Mouse (Mus musculus) CH12.LX (cell line): ENCODE results near the gene Sap25.
"Not testable (repeated sequence)": the region's sequence is repeated elsewhere in the genome, so short reads cannot be mapped to it uniquely, and the experiment has no call there.

Experiments used
- GABPA ChIP-seq: IDR thresholded peaks from 2 replicates; pipeline ENCODE4 v1.6.1; 2012; ENCODE audit warnings: low read depth, low read length, improper control_type of control experiment, inconsistent platforms; ENCODE audit not compliant: insufficient replicate concordance
- POLR2A ChIP-seq: IDR thresholded peaks from 2 replicates; pipeline ENCODE4 v1.6.1; 2011; ENCODE audit warnings: low read depth, mild to moderate bottlenecking, improper control_type of control experiment, low read length

GRCm38 (mm10) chr5:137614921-137615320, 26.2 kb upstream of the Sap25 start:
- TF ChIP-seq POLR2A, GABPA: not testable (repeated sequence)
